Mouse (Mus musculus): ENCODE results near the gene Btbd9.

DNA sequence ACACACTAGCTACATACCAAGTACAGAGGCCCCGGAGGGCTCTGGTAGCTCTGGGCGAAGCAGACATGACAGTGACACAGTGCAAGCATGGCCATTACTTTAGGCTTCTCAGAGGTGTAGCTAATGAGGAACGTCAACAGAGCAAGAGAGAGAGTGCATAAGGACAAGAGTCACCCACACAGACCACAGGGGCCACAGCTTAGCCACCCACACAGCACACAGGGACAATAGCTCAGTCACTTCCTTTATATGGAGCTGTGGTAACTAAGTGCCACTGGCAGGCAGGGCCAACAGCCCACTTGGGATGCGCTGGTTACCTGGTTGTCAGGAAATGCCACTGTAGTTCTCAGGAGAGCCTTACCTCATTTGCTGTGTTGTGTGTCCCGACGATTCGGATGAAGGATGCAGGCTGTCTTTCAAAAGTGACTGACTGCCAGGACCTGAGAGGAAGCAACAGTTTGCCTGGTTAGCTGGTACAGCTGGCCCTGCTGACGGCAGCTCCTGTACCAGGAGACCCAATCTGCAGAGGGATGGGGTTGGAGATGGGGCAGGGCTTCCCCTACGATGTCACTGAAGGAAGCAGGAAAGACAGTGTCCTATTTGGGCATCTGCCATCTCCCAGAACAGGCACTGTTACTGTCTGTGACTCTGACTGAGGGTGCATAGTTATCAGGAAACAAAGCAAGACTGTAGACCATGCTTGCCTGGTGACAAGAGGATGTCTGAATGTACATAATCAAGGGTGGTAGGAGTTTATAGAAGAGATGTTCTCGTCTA, 347.7 kb downstream of the Btbd9 start:
- no peak for TF ChIP-seq FLI1 (IDR thresholded peaks at IDR 0.05; ENCODE audit: low read length)
- no peak for TF ChIP-seq GATA1 (IDR thresholded peaks at IDR 0.05; ENCODE audit: borderline replicate concordance, low read length)

Data from megakaryocyte, embryonic 14.5 days (primary cell).